In genomic region chr4:46374455-46374854, GRCm38 (mm10) we compare ENCODE assay signal across 9 mouse cellular contexts. TPM values are rescaled to one million over a fixed set of nuclear protein-coding genes. Genes with fewer than 3 reads are reported as not detected.
DNase-seq lines count a peak whose midpoint lies in the region; ATAC-seq and TF ChIP-seq lines count a peak whose summit lies in the region.
"Had no signal": no experiment of that assay in that cellular context is flagged by ENCODE, and none has a peak within 500 bp of the region (broad histone marks: within the 10 kb centered on the region; RNA-seq: fewer than 3 reads in every experiment).

No protein-coding gene starts in this region.

- no peaks in the 10 kb centered on the region; the same call in 1 of the 2 replicates for H3K4me1 ChIP-seq in intestine, embryonic 15.5 days (replicated peaks)

- intact Hi-C loops in left cerebral cortex, adult 2 months (cut with DNase I): loop anchor here (5.0 kb wide), 1 partner anchor 172 kb away; no protein-coding TSS in a partner anchor

- peak; percentile 47; the same call in 1 of the 2 replicates for ATAC-seq in erythroblast, adult 5-6 weeks (replicated peaks; ENCODE audit: low FRiP score, poor library complexity, severe bottlenecking)
- ATAC-seq in intestine, embryonic 15.5 days: no peak

- no peak overlapping the region for H3K9ac ChIP-seq in intestine, embryonic 15.5 days

- no peaks in the 10 kb centered on the region for H3K27me3 ChIP-seq in intestine, embryonic 15.5 days (replicated peaks)

- no peak overlapping the region for H3K27ac ChIP-seq in left cerebral cortex, adult 2 months
- H3K27ac ChIP-seq in intestine, embryonic 15.5 days: no peak overlapping the region

- H3K36me3 ChIP-seq in intestine, embryonic 15.5 days: 0 out of 2 replicates have a peak, but pooled peaks cover 3% of the 10 kb centered on the region

- peak overlapping the region; percentile 64 for H3K4me2 ChIP-seq in intestine, embryonic 15.5 days (replicated peaks)

- 62% methylated on average over 6 of the region's 6 CpGs for WGBS in intestine, embryonic 15.5 days

- DNase-seq in left cerebral cortex, adult 2 months (ENCODE audit: extremely low spot score in 1 of 2, low spot score in 2 of 2): no peak
- DNase-seq in left cerebral cortex, adult 9 months (ENCODE audit: low spot score in 2 of 2): no peak
- DNase-seq in NIH3T3 (ENCODE audit: low read depth): peak; percentile 32
- peak; percentile 41 for DNase-seq in lung, postnatal 10 days
- peak; percentile 64 for DNase-seq in testis, postnatal 10 days (ENCODE audit: low spot score)
- DNase-seq in c-Kit-positive CD71-positive TER-119-positive erythroid progenitor cells, embryonic 14.5 days (ENCODE audit: low spot score): no peak

- no peaks in the 10 kb centered on the region for H3K9me3 ChIP-seq in intestine, embryonic 15.5 days

- TF ChIP-seq CTCF in left cerebral cortex, adult 2 months (IDR thresholded peaks at IDR 0.05): peak; percentile 58

- peak overlapping the region; percentile 33 for H3K4me3 ChIP-seq in left cerebral cortex, adult 2 months
- no peak overlapping the region for H3K4me3 ChIP-seq in intestine, embryonic 15.5 days (replicated peaks)

RNA-seq across cellular contexts. Expression of gene Trmo, which starts 14.8 kb away (rescaled TPM):
- total RNA-seq in left cerebral cortex, adult 2 months (2021): 1 to 10 TPM; 3.6 to 4.6 TPM
- 39.8 and 54.5 TPM in 2 replicates for total RNA-seq in erythroblast, adult 5-6 weeks (2015; ENCODE audit: low replicate concordance)
- 64.6 and 70.5 TPM in 2 replicates for total RNA-seq in erythroblast, adult 5-6 weeks (2017; ENCODE audit: low replicate concordance)
- polyA plus RNA-seq in intestine, embryonic 15.5 days (2015; fragmentation: Nextera tagmentation; extraction: Ambion mirVana): 11.2 and 11.5 TPM in 2 replicates

RNA-seq across cellular contexts. Expression of gene Foxe1, which starts 31.0 kb away (rescaled TPM):
- not detected for total RNA-seq in left cerebral cortex, adult 2 months (2021)
- not detected in 2 replicates for total RNA-seq in erythroblast, adult 5-6 weeks (2015; ENCODE audit: low replicate concordance)
- not detected in 2 replicates for total RNA-seq in erythroblast, adult 5-6 weeks (2017; ENCODE audit: low replicate concordance)
- polyA plus RNA-seq in intestine, embryonic 15.5 days (2015; fragmentation: Nextera tagmentation; extraction: Ambion mirVana): not detected in 2 replicates
- polyA plus RNA-seq: gonadal fat pad, adult 2 months had no signal

RNA-seq across cellular contexts. Expression of gene Hemgn, which starts 38.9 kb away (rescaled TPM):
- not detected for total RNA-seq in left cerebral cortex, adult 2 months (2021)
- total RNA-seq in erythroblast, adult 5-6 weeks (2015; ENCODE audit: low replicate concordance): 294 and 312 TPM in 2 replicates
- 420 and 452 TPM in 2 replicates for total RNA-seq in erythroblast, adult 5-6 weeks (2017; ENCODE audit: low replicate concordance)
- 4.8 and 6.4 TPM in 2 replicates for polyA plus RNA-seq in intestine, embryonic 15.5 days (2015; fragmentation: Nextera tagmentation; extraction: Ambion mirVana)

Comparison
In these comparisons a context has a peak if more than half of its experiments do, and no peak if none do; other contexts are left out.
1. DNase-seq: peak in NIH3T3 (single experiment), lung, postnatal 10 days (single experiment) and testis, postnatal 10 days (single experiment); none in left cerebral cortex, adult 2 months (0 of 2), left cerebral cortex, adult 9 months (0 of 2) and c-Kit-positive CD71-positive TER-119-positive erythroid progenitor cells, embryonic 14.5 days (single experiment).
2. RNA of gene Trmo, which starts 14.8 kb away (total RNA-seq): 39.8 to 70.5 TPM in erythroblast, adult 5-6 weeks; 3.6 to 4.6 TPM in left cerebral cortex, adult 2 months; every median in the first group is over 4 times any median in the second.
3. RNA of gene Hemgn, which starts 38.9 kb away (total RNA-seq): 294 to 452 TPM in erythroblast, adult 5-6 weeks; not detected in left cerebral cortex, adult 2 months; every median in the first group is over 100 times any median in the second.